Mouse (Mus musculus): ENCODE data around the gene C2cd4b.
"Not testable (repeated sequence)": the region's sequence is repeated elsewhere in the genome, so short reads cannot be mapped to it uniquely, and the experiment has no call there.

C2cd4b gene

DNA sequence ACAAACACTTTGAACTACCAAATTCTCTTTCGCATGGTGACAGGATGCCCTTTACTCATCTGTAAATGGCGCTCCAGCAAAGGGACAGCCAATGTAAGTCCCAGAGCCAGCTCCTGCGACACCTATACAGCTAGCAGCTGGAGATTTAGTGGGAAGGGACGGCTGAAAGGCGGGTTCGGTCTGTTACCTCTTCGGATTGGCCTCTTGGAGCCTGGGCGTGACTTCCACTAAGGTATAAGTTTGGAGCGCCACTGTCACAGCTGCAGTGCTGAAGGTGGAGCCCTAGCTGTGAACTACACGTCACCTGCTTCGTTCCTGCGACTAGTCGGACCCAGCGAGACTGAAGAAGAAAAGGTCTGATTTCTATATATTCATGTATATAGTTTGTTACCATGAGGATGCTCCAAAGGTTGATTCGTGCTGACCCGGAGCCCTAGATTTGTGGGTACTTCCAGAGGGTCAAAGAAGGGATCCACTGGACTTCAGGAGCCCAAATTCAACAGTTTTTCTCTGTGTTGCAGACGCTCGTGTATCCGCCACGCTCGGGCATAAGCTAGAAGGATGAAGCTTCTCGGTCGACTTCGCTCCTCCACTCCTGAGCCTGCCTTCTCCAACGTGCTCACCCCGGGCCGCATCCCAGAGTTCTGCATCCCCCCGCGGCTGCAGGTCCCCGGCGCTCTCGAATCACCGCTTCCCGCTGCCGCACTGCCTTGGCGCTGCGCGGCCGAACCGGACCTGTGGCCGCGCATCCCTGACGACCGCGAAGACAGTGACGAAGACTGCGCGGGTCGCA lies at the start of gene C2cd4b:
Gene C2cd4b (plus strand): TSS at position 275 of the 793 bp plus-strand sequence.
- no peak for DNase-seq

- DNase-seq, result peak; percentile 23 to 39
Measured at GRCm38 (mm10) chr9:67711051-67711877, 48.0 kb upstream of the C2cd4b start.

DNA sequence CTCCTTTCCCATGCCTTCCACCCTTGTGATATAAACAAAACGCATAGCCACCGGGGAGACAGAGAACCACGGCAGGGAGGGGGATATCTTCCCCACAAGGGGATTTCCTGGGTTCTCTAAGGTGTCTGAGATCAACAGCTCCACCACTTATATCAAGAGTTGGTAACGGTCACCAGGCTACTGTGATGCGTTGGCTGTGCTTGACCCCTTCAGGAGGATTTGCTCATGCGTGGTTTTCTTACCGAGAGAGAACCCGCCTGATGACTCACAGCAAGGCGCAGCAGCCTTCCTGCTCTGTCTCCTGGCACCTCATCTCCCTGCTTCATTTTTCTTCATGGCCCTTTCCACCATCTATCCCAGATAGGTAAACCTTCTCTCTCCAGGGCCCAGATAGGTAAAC lies 47.1 kb upstream of the C2cd4b start:
- no peak for DNase-seq

DNA sequence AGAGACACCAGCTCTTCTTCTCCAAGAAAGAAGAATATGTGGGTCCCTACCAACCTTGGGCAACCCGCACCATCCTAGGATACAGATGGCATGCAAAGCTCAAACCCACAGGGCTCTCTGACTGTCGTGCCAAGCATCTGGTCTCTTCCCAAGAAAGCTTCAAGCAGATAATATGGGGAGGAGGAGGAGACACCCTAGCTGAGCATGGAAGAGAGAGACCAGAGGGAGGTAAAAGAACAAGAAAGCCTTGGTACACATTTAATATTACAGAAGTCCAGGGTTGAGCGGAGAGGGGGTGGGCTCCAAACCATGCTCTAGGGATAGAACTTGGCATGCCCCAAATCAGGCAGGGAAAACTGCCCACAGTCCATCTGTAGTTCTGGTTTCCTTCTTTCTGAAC lies 42.2 kb upstream of the C2cd4b start:
- no peak for DNase-seq

DNA sequence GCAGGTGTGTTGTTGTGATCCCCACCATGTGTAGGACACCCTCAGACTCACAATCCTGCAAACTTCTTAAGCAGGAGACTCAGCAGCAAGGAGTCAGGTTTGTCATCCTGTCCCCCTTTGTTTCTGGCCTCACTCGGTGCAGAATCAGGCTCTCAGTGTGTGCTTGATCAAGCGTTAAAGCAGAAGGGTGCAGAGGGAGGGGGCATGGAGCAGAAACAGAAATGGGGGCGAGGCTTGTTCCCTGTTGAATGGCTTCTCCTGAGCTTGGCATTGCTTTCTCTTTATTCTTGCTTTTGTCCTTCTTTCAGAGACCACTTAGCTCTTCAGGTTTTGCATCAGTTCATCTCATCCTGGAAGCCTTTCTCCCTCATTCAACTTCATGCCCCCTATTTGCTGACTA lies 40.6 kb upstream of the C2cd4b start:
- DNase-seq, result no peak

DNA sequence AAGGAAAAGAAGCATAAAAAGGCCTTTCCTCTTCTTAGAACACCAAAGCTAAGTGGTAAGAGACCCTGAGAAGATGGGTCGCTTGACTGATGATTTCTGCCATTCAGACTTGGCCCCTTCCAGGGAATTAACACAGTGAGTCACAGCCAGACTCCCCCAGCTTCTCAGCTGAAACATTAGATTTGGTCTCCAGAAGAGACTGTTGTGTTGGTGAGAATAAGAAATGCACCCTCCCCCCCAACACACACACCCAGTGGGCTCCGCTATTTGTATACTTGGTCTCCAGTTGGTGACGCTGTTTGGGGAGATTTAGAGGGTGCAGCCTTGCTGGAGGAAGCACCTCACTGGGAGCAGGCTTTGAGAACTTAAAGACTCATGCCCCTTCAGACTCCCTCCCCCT lies 39.1 kb upstream of the C2cd4b start:
- DNase-seq, result no peak

GRCm38 (mm10) chr9:67722378-67722777 lies 36.9 kb upstream of the C2cd4b start:
- DNase-seq, result no peak

- no peak for DNase-seq
Measured at GRCm38 (mm10) chr9:67725196-67725595, 34.0 kb upstream of the C2cd4b start.

GRCm38 (mm10) chr9:67733716-67734115 lies 25.5 kb upstream of the C2cd4b start:
- no peak for DNase-seq

DNA sequence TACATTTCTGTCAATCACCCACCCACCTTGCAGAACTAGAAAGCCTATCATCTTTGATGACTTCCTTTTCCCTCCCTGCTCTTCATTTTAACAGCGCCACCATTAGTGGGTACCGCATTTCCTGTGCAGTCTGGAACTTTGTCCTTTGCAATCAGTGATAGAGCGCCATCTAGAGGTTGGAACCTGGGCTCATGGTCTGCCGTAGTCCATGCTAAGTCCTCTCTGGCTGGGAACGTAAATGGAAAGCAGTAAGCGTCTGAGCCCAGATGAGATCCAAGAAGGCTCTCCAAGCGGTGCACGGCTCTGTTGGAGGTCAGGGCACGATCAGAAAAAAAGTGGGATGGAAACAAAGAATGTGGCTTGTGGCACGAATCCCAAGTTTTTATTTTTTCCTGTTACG lies 23.8 kb upstream of the C2cd4b start:
- no peak for DNase-seq

DNA sequence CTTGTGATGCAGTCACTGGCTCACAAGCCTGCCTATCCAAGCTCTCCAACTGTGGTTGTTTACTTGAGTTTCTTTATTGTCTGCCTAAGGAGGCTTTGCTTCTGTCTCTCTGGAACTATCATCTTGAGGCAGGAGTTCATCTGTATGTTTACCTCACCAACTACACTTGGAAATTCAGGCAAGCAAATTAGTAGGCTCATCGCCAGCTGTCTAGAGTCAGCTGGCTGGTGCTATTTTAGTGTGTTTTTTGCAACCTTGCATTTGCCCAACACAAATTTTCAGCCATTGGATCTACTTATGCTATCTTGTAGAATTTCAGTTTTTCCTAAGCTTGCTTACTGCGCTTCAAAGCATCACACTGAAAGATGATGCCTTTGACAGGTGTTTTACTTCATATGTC lies 18.0 kb upstream of the C2cd4b start:
- DNase-seq, result no peak

DNA sequence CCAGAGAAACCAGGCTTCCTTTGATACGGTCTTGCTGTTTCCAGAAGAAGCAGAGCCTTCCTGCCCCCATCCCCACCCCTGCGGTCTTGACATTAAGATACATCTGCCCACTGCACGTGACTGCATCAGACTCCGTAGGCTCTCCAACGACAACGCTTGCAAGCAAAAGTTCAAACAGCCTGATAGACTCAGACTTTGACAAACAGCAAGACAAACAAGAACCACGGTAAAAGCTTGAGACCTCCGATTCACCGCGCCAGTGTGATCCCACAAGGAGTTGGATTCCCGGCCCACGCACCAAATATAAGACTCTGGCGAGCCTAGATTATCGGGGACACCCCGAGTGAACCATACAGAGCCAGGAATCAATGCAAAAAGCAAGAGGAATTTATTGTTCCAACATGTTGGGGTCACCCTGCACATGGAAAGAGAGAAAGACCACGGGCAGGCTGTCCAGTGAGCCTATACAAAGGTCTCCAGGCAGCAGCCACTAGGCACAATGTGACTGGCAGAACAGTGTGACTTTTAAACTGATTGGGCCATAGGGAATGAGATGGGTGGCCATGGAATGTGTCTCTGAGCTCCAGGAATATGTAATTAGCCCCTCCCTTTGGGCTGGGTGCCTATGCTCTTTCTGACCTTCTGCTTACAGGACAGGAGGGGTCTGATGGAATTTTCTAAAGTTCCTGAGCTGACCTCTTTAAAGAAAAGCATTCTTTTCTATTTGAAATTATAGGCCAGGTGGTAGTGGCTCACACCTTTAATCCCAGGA lies 5.6 kb upstream of the C2cd4b start:
- no peak for DNase-seq

DNA sequence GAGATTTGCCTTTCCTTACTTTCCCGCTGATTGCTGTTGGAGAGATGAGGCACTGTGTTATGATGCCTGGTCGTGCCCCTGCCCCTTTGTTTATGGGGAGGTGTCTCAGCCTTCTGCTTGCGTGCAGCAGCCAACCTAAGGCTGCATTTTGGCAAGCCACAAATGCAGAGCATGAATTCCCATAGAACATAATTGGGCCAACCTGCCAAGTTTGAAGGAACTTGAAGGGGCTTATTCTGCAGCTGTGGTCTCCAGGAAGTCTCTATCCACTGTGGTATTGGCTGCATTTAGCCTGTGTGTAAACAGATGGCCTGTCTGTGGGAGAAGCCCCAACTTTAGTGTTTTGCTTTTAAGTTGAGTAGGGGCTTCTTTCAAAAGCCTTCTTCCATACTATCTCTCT lies 4.5 kb upstream of the C2cd4b start:
- DNase-seq, result no peak

DNA sequence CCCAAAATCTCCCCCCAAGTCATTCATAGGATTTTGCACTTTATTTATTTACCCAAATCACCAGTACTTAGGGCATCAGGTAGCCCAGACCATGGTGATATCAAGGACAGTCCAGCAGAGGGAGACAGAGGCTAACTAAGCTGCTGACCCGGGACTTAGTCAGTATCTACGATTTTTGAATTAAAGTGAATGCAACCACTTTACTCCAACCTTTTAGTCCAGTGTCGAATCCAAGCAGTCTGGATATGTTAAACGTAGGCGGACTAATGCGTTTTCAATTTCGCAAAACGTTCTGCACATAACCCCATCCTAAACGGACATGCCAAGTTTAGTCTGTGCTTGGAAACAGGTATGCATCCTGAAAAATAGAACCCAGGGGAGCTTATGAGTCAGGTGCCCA lies 551 bp upstream of the C2cd4b start:
- peak in 1 of 2 experiments; percentile 4 for DNase-seq

- DNase-seq, result not testable (repeated sequence)
Measured at GRCm38 (mm10) chr9:67759956-67760764, 923 bp downstream of the C2cd4b start.

DNA sequence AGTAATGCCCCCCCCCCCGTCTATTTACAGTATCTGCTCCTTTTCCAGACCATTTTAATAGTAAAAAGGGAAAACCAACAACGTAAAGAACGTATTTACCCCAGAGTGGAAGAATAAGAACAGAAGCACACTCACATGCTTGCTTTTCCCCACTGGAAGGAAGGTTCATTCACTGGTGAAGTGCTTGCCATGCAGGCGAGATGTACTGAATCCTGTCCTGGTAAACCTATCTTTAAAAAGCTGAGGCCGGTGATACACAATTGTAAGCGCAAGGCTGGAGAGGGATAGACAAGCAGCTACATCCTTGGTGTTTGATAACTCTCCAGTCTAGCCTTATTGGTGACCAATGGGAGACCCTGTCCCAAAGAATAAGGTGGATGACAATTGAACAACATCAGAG lies 1.8 kb downstream of the C2cd4b start:
- DNase-seq, result no peak

DNA sequence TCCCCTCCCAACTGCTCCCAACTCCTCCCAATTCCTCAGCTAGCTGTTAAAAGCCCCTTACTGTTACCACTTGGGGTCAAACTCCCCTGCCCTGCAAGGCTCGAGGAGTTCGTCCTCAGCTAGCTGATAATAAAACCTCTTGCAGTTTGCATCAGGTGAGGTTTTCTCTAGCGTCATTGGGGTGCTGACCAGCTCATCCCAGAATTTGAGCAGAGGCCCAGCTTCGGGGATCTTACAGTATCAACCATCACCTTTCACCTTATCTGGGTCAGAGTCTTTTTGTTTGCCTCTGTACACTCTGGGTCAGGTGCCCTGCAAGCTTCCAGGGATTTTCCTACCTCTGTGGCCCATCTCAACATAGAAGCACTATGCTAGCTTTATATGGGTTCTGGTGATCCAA lies 4.1 kb downstream of the C2cd4b start:
- no peak for DNase-seq

DNA sequence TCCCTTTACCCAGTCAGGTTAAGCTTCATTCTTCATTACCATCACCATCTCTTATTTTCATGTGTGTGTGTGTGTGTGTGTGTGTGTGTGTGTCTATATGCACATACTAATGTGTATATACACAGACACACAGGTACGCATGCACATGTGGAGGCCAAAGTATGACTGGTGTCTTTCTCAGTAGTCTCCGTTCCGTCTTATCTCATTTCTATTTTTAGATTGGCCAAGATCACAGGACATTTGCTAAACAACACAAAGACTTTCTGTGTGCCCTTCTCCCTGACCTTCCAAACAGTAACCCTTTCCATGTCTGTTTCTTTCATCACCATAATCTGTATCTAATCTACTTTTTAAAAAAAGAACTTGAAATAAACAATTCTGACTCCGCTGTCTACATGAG lies 7.2 kb downstream of the C2cd4b start:
- no peak for DNase-seq

DNA sequence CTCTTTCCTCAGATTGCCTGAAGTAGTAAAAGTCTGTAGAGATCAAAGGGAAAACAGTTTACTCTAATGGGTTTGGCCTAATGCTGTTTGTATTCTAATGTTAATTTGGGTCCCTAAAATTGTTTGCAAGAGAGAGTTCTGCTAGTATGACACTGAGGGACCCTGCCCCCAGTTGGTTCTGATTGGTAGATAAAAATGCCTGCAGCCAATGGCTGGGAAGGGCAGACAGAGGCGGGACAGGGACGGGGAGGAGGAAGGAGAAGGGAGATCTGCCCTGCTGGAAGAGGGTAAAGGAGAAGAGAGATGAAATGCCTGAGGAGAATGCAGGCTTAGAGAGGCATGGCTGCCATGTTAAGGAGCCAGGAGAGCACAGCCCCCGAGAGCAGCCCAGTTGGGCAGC lies 7.7 kb downstream of the C2cd4b start:
- no peak for DNase-seq

- DNase-seq, result no peak
Measured at GRCm38 (mm10) chr9:67768843-67769242, 9.6 kb downstream of the C2cd4b start.

DNA sequence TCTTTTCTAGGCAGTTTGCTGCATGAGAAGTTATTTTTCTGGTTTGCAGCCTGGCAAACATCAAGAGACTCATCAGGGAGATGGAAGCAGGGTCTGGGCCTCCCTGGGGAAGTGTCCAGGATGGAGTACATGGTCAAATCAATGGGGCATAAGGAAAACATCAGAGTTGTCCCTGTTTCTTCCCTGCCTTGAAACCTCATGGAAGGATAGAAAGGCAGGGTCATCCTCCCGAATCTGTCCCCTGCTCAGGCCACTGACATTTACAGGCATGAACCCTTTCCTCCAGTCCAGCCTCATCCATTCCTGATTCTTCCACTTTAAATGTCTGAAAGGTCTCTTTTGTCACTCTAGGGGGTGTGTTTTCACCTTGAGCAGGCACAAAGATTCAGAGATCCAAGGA lies 10.2 kb downstream of the C2cd4b start:
- no peak for DNase-seq

DNA sequence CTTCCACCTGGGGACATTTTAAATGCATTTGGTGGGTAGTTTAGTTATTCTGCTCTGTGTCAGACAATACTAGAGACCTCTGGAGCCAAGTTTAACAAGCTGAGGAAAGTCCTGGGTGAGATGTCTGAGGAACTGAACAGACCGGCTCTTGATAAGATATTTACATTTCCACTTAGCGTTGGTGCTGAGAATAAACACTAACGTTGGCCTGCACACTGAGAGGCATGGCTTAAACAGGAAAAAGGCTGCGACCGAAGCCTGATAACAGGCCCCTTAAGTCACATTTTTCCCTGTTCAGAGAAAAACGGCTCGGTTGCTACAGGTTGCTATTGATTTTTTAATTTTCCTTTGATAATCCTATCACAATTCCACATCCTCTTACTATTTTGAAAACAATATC lies 12.1 kb downstream of the C2cd4b start:
- DNase-seq, result no peak

GRCm38 (mm10) chr9:67774201-67774600 lies 15.0 kb downstream of the C2cd4b start:
- DNase-seq, result no peak
